Mouse (Mus musculus) heart, postnatal 0 days (tissue): ENCODE measurements around the gene Srebf1.

Source experiments
- CTCF ChIP-seq: IDR thresholded peaks from 2 replicates; pipeline ENCODE4 v1.5.1; 2016; ENCODE audit warnings: antibody characterized with exemption, control low read depth, low read depth
- EP300 ChIP-seq: IDR thresholded peaks from 2 replicates; pipeline ENCODE4 v1.6.1; 2016; ENCODE audit warnings: antibody characterized with exemption, low read depth

DNA sequence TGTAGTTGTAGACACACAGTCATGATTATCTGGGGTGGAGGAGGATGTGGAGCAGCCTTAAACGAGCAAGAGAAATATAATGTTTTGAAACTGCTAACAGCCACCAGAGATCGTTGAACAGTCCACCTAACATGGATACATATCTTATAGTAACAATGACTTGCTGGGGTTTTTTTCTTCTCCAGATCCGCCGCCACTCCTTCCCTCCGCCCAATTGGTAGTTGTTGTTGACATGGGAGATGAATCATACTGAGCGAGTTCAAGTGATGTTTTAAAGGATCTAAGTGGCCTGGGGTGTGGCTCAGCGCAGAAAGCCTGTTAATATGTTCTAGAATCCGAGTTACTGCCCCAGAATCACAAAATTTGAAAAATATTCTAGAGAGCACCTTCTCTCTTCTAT lies 2.8 kb downstream of the Srebf1 start:
- TF ChIP-seq CTCF: no peak
- no peak for TF ChIP-seq EP300
